Mouse (Mus musculus): Measurements from ENCODE around the gene Slirp.
"Not testable (repeated sequence)": the region's sequence is repeated elsewhere in the genome, so short reads cannot be mapped to it uniquely, and the experiment has no call there.

- not testable (repeated sequence) for TF ChIP-seq CTCF, EP300 (IDR thresholded peaks at IDR 0.05)
Measured at GRCm38 (mm10) chr12:87482482-87482881, 38.8 kb downstream of the Slirp start.

Measured in lung, postnatal 0 days (tissue).